Mouse (Mus musculus) Patski (cell line): ENCODE results near the gene Slamf1. TPM values are rescaled to one million over a fixed set of nuclear protein-coding genes. Genes with fewer than 3 reads are reported as not detected.

Source experiments
- ATAC-seq: fragments of 100-300 bp; one replicate; pipeline ENCODE4 v1.8.0; 2021
- CTCF ChIA-PET: fragments of 350-600 bp; sonication (Branson Sonifier 250); formaldehyde crosslinking; loops from one replicate; lab custom pipeline; 2022; ENCODE audit warnings: inconsistent platforms; lab: Charles Lee
- POLR2A ChIA-PET: fragments of 350-600 bp; sonication (Branson Sonifier 250); formaldehyde crosslinking; loops from one replicate; lab custom pipeline; 2022; ENCODE audit warnings: antibody characterized with exemption, inconsistent platforms; lab: Charles Lee
- DNase-seq: peaks from one replicate; pipeline ENCODE4 v3.0.0-alpha.2; 2011; ENCODE audit warnings: low read depth, low spot score
- H3K27me3 ChIP-seq: fragments of 371-371 bp; one replicate; pipeline ENCODE4 v1.5.1; 2021
- CTCF ChIP-seq: fragments of 100-300 bp; IDR thresholded peaks from one replicate; pipeline ENCODE4 v1.5.1; 2021
- in situ Hi-C: fragments of 300-500 bp; cut with MboI; formaldehyde crosslinking; loops from 3 replicates; pipeline ENCODE4 v1.11.1; 2018; ENCODE audit warnings: low pct_unique_long_range_greater_than_20kb, mixed read lengths
- polyA plus RNA-seq: library from polyadenylated mRNA; unstranded; gene quantifications from one replicate; pipeline ENCODE4 v1.2.3, GENCODE M21; 2021

Gene Slamf1
- polyA plus RNA-seq, 1 experiment from 2014 or later, result 0.01 TPM

GRCm38 (mm10) chr1:171845035-171845754 lies 78.3 kb downstream of the Slamf1 start:
- in situ Hi-C loops, result loop anchor here (25.0 kb wide), 1 partner anchor 492 kb away; the partner anchor contains the start of genes Kcnj10 and Kcnj9
- H3K27me3 ChIP-seq, result peaks cover 20% of the 10 kb centered on the region
- no peak for DNase-seq
- no peak for ATAC-seq
- POLR2A ChIA-PET, result no interaction called here
- no peak for TF ChIP-seq CTCF
- CTCF ChIA-PET, result no interaction called here

GRCm38 (mm10) chr1:171848201-171848600 lies 81.3 kb downstream of the Slamf1 start:
- ATAC-seq (no peak), DNase-seq (no peak)
- peaks cover 19% of the 10 kb centered on the region for H3K27me3 ChIP-seq
- TF ChIP-seq CTCF, result no peak
- POLR2A ChIA-PET, result interaction anchor here (0.6 kb wide), 1 partner anchor 484 kb away, joined by 4 read pairs; no protein-coding TSS in a partner anchor
- CTCF ChIA-PET, result interaction anchor here (0.8 to 1.0 kb wide), 2 partner anchors 144 to 313 kb away, joined by 3 read pairs; partner anchors contain the start of gene Itln1
- in situ Hi-C loops, result loop anchor here (25.0 kb wide), 1 partner anchor 489 kb away; the partner anchor contains the start of genes Kcnj10 and Kcnj9

GRCm38 (mm10) chr1:171848757-171849156 lies 81.8 kb downstream of the Slamf1 start:
- POLR2A ChIA-PET, result no interaction called here
- CTCF ChIA-PET, result interaction anchor here (0.8 to 1.4 kb wide), 3 partner anchors 92 to 313 kb away, joined by 3 read pairs; partner anchors contain the start of gene Itln1
- TF ChIP-seq CTCF, result no peak
- in situ Hi-C loops, result loop anchor here (25.0 kb wide), 1 partner anchor 489 kb away; the partner anchor contains the start of genes Kcnj10 and Kcnj9
- DNase-seq (no peak), ATAC-seq (no peak)
- peaks cover 19% of the 10 kb centered on the region for H3K27me3 ChIP-seq

- POLR2A ChIA-PET, result interaction anchor here (0.7 kb wide), 1 partner anchor 33 kb away, joined by 3 read pairs; no protein-coding TSS in a partner anchor
Observed at GRCm38 (mm10) chr1:171849454-171849853, 82.5 kb downstream of the Slamf1 start.

More at GRCm38 (mm10) chr1:171849454-171849853, 82.5 kb downstream of the Slamf1 start:
- no peak for DNase-seq
- peaks cover 16% of the 10 kb centered on the region for H3K27me3 ChIP-seq
- in situ Hi-C loops, result loop anchor here (25.0 kb wide), 1 partner anchor 488 kb away; the partner anchor contains the start of genes Kcnj10 and Kcnj9
- CTCF ChIA-PET, result interaction anchor here (1.4 kb wide), 1 partner anchor 91 kb away, joined by 3 read pairs; no protein-coding TSS in a partner anchor
- no peak for ATAC-seq
- no peak for TF ChIP-seq CTCF

Other genes with a start within 250 kb of the Slamf1 start
- 1.0 TPM for gene Itln1, start 231.8 kb upstream of the Slamf1 start, polyA plus RNA-seq
- gene Cd244a, start 207.9 kb upstream of the Slamf1 start, polyA plus RNA-seq, result not detected
- not detected for gene Ly9, start 159.7 kb upstream of the Slamf1 start, polyA plus RNA-seq
- not detected for gene Slamf7, start 114.1 kb upstream of the Slamf1 start, polyA plus RNA-seq
- gene Cd48, start 85.1 kb upstream of the Slamf1 start, polyA plus RNA-seq, result not detected
- gene Cd84, start 72.6 kb downstream of the Slamf1 start, polyA plus RNA-seq, result 0.01 TPM
- not detected for gene Gm10521, start 128.5 kb downstream of the Slamf1 start, polyA plus RNA-seq
- not detected for gene Slamf6, start 150.4 kb downstream of the Slamf1 start, polyA plus RNA-seq